Mouse (Mus musculus) ES-Bruce4 (cell line): ENCODE data around the gene Cdc42bpb.

Experiments used
- CTCF ChIP-seq: IDR thresholded peaks from one replicate; pipeline ENCODE4 v1.8.1; 2011; ENCODE audit warnings: low read depth, low read length
- EP300 ChIP-seq: IDR thresholded peaks from 2 replicates; pipeline ENCODE4 v1.6.1; 2011; ENCODE audit warnings: low read depth, low read length; ENCODE audit not compliant: insufficient read depth
- POLR2A ChIP-seq: IDR thresholded peaks from one replicate; pipeline ENCODE4 v1.8.1; 2011; ENCODE audit warnings: low read length; ENCODE audit not compliant: insufficient read depth

- TF ChIP-seq CTCF (no peak), EP300 (no peak), POLR2A (no peak)
Measured at GRCm38 (mm10) chr12:111385883-111386641, 8.5 kb upstream of the Cdc42bpb start.
